Mouse (Mus musculus) olfactory bulb, adult 2 months (tissue): ENCODE results near the gene Fgfr2.

Source experiments
- CTCF ChIP-seq: fragments of 200-500 bp; IDR thresholded peaks from 2 replicates; pipeline ENCODE4 v1.5.1; 2012; ENCODE audit warnings: low read depth, mild to moderate bottlenecking, low read length, moderate library complexity; ENCODE audit not compliant: insufficient read depth
- POLR2A ChIP-seq: fragments of 200-500 bp; IDR thresholded peaks from 2 replicates; pipeline ENCODE4 v1.6.1; 2012; ENCODE audit warnings: mild to moderate bottlenecking, low read depth, low read length, moderate library complexity; ENCODE audit not compliant: insufficient read depth

- no peak for TF ChIP-seq CTCF
- no peak for TF ChIP-seq POLR2A
Observed at GRCm38 (mm10) chr7:131989056-131989455, 1134.1 kb downstream of the Fgfr2 start.
